Mouse (Mus musculus) embryo, embryonic 10.5 days (tissue): Measurements from ENCODE around the gene Actr6.
A peak's percentile ranks its signal among the peaks of the same experiment; 100 is the strongest.

Experiments used
- DNase-seq: peaks from one replicate; pipeline ENCODE4 v3.0.0-alpha.2; 2015; ENCODE audit warnings: low spot score

Actr6 gene

DNA sequence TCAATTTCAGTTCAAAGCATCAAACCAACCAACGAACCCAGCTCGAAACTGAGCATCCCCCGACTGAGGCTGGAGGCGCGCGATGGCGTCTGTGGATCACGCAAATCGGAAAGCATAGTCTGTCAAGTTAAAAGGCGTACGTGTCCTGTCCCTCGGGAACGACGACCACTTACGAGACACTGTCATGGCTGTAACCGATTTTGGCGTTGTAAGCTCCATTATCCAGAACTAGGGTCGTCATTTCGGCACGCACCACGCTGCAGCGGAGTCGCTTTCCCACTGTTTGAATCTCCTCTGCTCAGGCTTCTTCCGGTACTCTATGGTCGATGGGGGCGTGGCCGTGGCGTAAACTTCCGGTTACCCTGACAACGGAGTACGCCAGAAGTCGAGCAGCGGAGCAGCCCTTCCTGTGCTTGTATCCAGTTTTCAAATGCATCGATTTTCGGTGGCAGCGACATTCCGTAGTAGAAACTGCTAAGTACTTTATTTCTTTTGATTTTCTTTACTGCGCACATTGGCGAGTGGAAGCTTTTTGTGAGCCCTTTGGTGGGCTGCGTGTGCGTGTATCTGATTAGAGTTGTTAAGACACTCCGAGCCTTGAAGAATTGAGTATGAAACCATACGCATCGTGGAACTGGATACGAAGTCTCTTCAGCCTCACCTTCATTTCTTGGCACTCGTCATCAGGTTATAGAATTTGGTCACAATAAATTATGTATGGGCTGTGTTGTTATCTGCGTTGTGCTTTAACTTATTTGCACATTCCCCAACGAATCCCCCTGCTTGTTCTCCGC, at the start of gene Actr6:
TSS of gene Actr6 (minus strand) at position 295 of the 794 bp plus-strand sequence.
- peak; percentile 98 for DNase-seq

DNA sequence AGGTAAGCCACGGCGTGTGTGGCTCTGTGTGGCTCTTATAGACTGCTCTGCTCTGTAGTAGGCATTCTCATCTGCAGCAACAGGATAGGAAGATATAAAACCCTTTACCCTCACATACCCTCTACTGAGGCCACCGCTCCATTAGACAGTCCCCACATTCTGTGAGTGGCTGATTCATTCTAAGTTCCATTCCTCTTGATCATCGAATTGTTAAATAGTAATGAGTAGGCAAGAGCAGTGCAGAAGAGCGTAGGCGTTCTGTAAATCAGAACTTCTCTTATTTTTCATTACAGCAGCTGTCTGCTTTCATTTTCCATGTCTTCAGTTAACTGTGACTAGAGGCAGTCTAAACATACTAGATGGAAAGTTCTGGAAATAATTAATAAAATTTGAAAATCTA, 43.9 kb upstream of the Actr6 start:
- DNase-seq = no peak

DNA sequence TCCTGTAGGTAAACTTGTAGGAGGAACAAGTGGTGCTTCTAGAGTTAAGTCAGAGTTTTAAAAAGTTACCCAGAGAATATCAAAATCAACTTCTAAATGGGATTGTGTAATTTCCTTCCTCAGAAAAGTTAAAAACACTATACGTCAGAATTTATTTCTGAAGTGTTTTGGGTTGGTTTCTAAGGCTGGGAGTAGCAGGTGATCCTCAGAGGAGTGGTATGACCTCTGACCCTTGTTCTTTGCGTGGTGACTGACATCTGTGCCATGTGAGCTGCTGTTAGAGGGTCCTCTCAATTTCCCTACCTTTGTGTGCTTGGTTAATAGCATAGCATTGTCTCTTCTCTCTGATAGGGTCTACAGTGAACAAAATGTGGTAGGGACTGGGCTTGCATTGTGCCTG, 39.8 kb upstream of the Actr6 start:
- no peak for DNase-seq

DNA sequence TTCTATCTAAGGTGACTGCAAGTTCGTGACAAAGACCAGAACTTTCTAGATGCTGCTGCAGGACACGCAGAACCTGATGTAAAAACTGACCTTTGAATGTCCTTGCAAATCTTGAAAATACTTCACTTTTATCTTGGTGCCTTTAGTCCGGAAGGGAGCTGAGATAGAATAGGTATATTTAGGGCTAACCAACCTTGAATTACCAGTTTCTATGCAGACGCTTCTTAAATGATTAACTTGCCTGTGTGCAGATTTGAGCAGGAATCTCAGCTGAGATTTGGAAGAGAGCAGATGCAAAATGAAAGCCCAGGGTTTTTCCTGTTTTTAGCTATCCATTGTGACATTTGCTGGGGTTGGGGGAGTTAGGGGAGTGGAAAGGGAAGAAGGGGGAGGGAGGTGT, 37.0 kb upstream of the Actr6 start:
- no peak for DNase-seq

DNA sequence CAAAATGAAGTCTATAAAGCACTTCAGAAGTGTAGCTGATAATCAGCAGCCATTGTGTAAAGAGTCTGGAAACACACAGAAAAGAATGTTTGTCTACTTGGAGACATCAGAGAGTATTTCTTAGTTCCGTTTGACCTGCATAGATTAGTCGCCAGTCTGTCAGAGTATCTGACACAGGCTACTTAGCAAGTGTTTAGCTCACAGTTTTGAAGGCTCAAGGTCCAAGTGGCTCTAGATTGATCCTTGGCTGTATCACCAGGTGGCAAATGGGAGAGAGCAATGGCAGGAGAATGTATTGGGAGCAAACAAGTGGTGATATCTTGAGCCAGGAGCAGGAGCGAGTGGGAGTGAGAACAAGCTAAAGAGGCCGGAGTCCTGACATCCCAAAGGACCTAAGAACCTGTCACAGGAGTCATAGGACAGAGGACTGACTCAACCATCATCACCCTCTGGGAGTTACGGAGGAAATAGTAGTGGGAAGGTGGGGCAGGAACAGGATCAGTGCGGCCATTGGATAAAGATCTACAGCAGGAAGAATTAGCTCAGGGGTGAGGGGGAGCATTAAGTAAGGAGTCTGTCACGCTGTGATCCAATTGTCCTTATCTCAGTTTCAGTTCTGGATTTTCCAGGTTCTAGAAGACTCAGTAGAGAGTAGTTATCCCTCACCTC, 36.4 kb upstream of the Actr6 start:
- no peak for DNase-seq

DNA sequence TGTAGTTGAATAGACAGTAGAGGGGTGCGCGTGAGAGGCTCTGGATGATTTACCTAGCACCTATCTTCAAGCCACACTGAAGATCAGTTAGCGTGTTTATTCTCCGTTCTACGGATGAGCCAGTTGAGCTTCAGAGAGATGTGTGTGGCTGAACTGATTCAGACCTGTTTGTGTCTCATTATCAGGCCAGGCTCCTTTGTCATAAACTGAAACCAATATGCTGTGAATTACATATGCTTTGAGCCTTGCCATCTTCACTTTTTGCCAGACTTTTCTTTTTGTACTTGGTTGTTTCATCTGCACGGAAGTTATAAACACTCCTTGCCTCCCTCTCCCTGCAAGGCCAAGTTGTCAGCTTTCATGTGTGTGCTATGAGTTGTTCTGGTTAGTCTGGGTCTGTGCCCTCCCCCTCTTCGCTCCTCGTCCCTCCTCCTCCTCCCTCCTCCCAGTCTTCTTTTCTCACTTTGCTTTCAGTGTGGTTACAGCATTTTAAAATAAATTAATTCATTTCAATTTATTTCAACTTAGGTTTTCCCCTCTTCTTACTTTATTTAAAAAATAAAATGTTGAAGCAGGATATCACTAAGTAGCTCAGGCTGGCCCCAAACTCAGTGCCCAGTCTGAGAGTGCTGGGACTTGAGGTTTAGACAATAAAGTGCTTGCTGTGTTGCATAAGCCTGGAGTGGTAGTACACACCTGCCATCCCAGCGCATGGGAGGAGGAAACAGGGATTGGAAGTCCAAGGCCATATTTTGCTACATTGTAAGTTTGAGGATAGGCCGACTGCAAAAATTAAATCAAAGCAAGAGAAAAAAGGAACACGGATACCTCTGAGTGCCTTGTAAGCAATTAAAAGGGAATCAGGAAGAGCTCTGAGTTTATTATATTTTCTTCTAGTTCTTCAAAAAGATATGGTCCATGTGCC, 34.0 kb upstream of the Actr6 start:
- no peak for DNase-seq

DNA sequence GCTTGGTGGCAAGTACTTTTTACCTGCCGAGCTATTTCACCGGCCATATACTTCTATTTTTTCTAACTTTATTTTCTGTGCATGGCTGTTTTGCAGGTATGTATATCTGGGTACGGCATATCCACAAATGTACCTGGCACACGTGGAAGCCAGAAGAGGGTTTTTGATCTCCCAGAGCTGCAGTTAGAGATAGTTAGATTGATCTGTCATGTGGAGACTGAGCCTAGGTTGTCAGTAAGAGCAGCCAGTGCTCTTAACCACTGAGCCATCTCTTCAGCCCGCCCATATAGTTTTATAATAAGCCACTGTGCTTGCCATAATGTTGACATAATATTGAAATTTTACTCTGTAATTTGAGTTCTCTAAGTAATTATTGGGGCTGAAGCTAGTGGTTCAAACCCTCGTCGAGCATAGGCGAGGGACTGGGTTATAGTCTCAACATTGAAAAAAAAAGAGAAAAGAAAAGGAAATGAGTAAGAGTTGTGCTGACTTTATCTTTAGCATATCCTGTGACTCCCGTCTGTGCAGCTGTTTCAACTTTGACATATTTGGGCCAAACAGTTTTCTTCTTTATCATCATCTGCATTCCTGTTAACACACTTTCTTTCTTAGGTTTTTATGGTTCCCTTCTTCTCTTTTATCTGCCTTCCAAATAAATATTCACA, 32.5 kb upstream of the Actr6 start:
- DNase-seq = no peak

DNA sequence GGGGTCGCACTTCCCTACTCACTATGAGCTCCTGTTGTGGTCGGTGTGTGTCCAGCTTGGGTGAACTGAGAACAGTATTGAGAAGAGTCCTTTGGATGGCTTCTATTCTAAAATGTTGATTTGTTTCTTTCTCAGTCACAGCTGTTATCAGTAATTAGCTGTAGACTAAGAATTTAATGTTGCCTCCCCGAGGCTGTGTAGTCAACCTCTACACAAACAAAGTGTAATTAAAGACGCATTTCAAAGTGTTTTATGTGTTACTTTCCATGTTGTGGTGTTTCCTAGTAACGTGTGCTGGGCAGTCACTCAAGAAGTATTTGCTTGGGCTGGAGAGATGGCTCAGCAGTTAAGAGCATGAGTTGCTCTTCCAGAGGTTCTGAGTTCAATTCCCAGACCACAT, 28.7 kb upstream of the Actr6 start:
- no peak for DNase-seq

DNA sequence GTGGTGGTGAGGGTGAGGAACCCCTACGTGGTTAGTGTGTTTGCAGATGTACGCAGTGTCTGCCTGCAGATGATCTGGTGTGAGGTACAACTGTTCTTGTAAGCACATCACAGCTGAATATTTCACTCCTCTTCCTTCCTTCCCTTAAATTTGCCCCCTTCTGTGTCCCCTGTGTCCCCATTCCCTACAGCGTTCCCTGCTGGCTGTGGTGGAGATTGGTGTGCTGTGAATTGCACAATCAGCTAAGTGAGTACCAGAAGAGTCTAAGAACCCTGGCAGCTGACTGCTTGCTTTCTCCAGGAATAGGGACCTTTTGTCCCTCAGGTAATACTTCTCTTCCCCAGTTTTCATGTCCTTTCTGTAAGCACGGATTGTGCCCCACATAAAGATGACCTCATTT, 23.1 kb upstream of the Actr6 start:
- no peak for DNase-seq

DNA sequence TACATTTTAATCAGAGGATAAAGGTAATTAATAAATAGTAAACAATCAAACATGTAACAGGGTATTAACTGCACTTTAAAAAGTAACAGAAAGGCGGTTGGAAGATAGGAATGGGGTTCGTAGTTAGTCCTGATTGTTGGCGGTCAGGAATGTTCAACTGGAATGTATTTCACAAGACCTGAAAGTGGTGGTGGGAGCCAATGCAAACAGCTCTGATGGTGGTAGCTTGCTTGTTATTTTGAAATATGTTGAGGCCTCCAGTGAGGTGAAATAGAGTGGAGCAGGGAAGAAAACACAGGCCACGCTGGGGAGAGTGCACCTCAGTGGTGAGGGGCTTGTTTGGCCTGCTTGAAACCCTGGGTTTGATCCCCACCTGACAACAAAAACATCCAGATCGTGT, 19.0 kb upstream of the Actr6 start:
- DNase-seq = no peak

DNA sequence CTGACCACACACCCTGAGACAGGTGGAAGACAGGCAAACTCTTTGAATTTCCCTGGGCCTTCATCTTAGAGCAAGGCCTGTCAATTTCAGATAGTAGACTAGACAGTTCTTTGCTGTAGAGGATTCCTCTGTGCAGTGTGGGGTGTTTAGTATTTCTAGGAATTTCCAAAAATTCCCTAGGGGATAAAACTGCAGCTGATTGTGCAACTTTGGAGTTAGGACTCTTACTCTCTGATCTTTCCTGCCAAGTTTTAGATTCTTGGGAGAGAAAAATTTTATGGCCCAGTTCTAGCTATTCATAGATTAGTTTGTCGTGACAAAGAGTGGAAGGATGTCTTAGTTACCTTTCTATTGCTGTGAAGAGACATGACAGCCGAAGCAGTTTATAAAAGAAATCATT, 16.5 kb upstream of the Actr6 start:
- DNase-seq = no peak

DNA sequence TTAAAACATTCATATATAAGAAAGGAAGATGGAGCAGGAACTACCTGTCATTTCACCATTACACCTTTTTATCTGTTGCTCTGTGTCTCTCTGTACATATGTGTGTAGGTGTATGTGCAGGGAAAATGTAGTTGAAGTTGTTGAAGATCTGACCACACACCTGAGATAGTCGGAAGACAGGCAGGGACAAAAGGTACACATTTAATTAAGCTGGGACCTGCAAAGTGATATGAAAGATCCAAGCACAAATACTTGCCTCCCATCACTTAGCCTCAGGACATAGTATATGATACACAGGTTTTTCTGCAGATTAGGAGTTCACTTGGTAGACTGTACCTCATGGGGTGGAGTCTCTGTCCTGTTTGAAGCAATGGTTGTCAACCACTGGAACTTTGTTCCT, 15.8 kb upstream of the Actr6 start:
- DNase-seq = no peak

DNA sequence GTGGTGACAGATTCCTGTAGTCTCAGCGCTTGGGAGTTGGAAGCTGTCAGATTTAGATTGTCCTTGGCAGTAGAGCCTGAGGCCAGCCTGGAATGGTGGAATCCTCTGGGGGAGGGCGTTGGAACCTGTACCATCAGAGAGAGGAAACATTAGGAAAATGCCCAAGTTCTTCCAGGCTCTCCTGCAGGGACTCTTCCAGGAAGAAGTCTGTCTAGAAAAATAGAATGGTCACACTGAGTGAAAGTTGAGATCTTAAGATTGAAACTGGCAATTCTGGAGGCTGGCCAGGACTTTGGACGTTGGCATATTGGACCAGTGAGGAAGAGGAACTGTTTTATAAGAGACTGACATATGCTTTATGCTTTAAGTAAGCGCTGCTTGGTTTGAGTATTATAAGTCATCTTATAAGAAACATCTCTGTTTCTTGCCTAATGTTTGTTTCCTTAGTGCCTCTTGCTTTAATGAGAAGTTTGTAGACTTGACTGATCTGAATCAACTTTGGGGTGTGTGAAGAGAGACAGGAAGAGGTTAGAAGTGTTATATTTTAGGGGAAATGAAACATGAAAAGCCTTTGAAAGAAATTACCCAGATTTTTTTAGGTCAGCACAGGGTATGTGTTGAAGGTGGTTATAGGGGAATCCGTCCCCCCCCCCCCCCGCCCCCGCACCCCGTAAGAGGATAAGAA, 15.3 kb upstream of the Actr6 start:
- DNase-seq = no peak

DNA sequence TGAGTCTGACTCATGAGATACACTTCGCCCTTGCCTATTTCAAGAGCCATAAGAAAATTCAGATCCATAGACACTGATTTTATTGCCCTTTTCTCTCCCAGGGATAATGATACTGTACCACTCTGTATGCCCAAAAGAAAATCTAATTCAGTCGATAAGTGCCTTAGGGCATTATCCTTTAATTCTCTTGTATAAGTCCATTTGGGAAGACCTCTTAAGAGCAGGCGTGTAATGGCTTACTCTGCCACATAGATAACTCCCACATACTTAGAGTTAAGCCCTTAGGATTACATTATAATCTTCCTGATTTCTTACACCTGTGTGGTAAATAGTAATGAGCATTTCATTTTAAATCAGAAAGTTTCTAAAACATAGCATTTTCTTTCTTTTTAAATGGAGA, 14.5 kb upstream of the Actr6 start:
- no peak for DNase-seq

DNA sequence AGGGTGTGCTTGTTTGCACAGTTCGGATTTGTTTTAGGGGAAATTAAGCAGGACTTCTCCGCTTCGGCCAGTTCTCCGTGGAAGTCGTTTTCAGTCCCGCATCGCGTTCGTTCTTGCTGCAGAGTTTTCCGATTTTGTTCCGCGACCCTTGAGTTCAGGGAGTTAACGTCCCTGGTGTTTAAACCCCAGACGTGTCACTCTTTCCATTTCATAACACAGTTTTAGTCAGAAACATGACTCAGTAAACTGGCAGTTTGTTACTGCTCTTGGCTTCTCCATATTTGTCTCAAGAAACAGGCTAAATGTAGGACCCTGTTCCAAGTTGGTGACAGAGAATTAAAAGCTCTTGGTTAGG, 13.5 kb upstream of the Actr6 start:
- DNase-seq = peak; percentile 53

DNA sequence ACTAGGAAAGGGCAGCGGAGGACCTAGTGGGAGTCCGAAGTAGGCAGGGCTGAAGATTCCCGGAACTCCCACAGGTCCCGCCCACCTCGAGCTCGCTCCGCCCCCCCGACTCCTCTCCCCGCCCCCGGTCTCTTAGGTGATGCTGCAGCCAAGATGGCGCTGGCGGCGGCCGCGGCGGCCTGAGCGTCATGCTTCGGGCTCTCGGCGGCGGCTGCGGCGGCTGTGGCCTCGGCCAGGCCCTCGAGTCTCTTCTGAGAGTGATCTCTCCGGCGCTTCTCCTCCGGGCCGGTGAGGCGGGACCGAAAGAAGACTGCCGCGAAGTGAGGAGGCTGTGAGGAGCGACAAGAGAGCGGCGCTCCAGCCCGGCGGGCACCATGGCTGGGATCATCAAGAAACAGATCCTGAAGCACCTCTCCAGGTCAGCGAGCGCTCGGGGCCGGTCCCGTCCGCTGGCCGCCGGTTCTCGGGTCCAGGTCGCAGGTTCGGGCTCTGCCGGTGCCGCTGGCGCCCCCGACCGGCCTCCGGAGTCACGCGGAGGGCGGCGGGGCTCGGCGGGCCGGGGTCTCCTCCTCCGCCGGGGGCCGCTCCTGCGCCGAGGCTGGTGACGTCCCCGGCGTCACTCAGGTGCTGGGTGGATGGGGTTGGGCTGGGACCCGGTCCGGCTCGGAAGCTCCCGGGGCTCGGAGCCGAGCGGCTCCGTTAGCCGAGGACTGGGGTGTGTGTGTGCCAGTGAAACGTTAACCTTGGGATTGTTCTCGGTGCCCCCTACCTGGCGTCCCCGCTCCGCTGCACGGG, 13.0 kb upstream of the Actr6 start, which contains the start of gene Uhrf1bp1l:
TSS of gene Uhrf1bp1l (plus strand) at position 121 of the 795 bp plus-strand sequence.
- DNase-seq = peak; percentile 96

DNA sequence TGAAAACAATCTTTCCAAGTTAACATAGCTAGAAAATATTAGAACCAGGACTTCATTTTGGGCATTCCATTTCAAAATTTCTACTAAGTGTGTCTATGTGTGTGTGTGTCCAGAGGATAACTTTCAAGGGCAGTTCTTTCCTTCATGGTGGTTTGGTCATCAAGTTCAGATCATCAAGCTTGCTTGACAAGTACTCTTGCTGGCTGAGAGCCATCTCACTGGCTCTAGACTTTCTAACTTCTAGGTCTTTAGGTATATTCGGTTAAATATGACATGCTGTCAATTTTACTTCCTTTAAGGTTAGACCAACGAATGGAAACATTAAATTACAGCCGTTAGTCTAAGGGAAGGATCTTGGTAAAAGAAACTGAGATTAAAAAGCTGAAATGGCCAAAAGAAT, 12.2 kb upstream of the Actr6 start:
- DNase-seq = no peak

DNA sequence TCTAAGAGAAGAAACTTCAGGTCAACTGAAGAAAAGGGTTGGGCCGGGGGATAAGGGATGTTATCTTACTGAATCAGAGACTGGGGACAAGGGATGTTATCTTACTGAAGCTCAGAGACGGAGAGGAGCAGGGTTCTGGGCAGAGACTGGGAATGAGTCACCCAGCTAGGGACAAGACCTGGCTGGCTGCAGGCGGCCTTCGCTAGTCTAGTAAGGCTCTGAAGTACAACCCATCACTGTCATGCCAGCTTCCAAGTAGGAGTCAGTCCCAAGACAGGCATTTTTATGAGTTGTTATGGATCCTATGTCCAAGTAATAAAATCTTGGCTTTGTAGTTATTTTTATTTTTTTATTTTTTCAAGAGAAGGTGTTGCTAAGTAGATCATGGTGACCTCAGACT, 11.2 kb upstream of the Actr6 start:
- no peak for DNase-seq

DNA sequence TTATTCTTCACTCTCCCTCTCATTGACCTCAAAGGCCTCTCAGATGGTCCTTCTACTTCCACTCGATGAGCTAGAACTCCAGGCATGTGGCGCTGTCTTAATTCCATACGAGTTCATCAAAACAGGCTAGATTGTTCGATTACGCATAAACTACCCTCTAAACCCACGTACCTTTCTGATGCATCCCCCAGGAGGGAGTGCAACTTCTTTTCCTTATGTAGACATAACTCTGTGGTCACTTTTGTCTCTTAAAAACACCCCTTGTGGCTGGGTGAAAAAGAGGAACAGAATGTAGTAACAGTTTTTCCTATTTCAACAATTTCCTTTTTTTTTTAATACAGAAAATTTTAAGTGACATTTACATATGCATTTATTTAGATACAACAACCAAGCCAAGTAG, 8.9 kb upstream of the Actr6 start:
- no peak for DNase-seq

DNA sequence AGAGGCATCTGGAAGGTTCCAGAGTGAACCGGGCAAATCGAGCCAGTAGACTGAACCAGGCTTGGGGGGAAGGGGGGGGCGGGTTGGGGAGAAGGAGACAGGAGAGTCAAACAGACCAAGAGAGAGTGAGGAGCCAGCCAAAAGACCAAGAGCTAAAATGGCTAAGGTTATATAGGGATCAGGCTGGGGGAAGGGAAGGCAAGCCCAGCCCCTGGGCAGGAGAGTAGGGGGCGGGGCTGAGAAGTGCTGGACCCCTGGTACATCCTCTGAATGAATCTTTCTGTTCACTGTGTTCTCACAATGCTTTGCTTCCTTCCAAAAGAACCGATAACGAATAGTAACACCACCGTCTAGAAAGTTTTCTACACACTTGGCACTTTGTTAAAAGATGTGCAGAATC, 7.6 kb upstream of the Actr6 start:
- DNase-seq = peak; percentile 6

DNA sequence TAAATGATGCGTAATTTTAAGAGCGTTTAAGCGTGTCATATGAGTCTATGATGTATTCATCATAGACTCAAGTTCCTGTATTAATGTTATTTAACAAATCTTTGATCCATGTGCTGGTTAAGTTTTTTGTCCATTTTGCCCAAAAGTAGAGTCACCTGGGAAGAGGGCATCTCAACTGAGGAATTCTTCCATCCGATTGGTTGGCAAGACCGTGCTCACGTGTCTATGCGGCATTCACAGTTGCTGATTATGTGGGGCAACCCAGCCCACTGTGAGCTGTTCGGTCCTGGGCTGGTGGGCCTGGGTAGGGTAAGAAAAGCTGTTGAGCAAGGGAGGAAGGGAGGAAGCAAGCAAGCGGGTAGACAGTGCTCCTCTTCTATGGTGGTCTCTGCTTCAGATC, 6.3 kb upstream of the Actr6 start:
- DNase-seq = no peak
